In genomic region chr7:25624851-25625250, GRCm38 (mm10) we compare ENCODE assay signal across 16 mouse cellular contexts. TPM values are rescaled to one million over a fixed set of nuclear protein-coding genes. Genes with fewer than 3 reads are reported as not detected.
DNase-seq lines count a peak whose midpoint lies in the region; ATAC-seq and TF ChIP-seq lines count a peak whose summit lies in the region.
"Had no signal": no experiment of that assay in that cellular context is flagged by ENCODE, and none has a peak within 500 bp of the region (broad histone marks: within the 10 kb centered on the region; RNA-seq: fewer than 3 reads in every experiment).

No protein-coding gene starts in this region.

- no peaks in the 10 kb centered on the region for H3K79me2 ChIP-seq in myocyte (ENCODE audit: control insufficient read depth, insufficient read depth)

- no peaks in the 10 kb centered on the region for H3K9me3 ChIP-seq in stomach, embryonic 16.5 days (replicated peaks; ENCODE audit: control insufficient read depth, low read length)
- H3K9me3 ChIP-seq in stomach, postnatal 0 days (ENCODE audit: control insufficient read depth, low read length), result no peaks in the 10 kb centered on the region
- no peaks in the 10 kb centered on the region for H3K9me3 ChIP-seq in heart, embryonic 13.5 days
- no peaks in the 10 kb centered on the region for H3K9me3 ChIP-seq in forebrain, embryonic 15.5 days
- H3K9me3 ChIP-seq: hindbrain, embryonic 13.5 days had no signal

- 57% methylated on average over 5 of the region's 5 CpGs for WGBS in stomach, embryonic 16.5 days
- 73% methylated on average over 5 of the region's 5 CpGs for WGBS in stomach, postnatal 0 days
- 44% methylated on average over 5 of the region's 5 CpGs for WGBS in heart, embryonic 13.5 days
- WGBS in forebrain, embryonic 15.5 days, result 87% methylated on average over 5 of the region's 5 CpGs

- 0 out of 2 replicates have a peak overlapping the region, but pooled peaks have one; percentile 83 for H3K27ac ChIP-seq in gastrocnemius, adult 2 months
- H3K27ac ChIP-seq in stomach, embryonic 16.5 days (ENCODE audit: low read length), result peak overlapping the region; percentile 19
- H3K27ac ChIP-seq in stomach, postnatal 0 days (replicated peaks), result no peak overlapping the region
- H3K27ac ChIP-seq in heart, embryonic 13.5 days (replicated peaks), result peak overlapping the region; percentile 61
- H3K27ac ChIP-seq in forebrain, embryonic 15.5 days (replicated peaks), result no peak overlapping the region
- H3K27ac ChIP-seq: hindbrain, embryonic 13.5 days; left cerebral cortex, adult 2 months had no signal

- H3K4me1 ChIP-seq in stomach, embryonic 16.5 days (ENCODE audit: control insufficient read depth, insufficient read depth, low read length), result peaks cover 16% of the 10 kb centered on the region
- H3K4me1 ChIP-seq in stomach, postnatal 0 days (replicated peaks; ENCODE audit: control insufficient read depth, insufficient read depth), result no peaks in the 10 kb centered on the region
- peaks cover 58% of the 10 kb centered on the region for H3K4me1 ChIP-seq in heart, embryonic 13.5 days
- peaks cover 16% of the 10 kb centered on the region for H3K4me1 ChIP-seq in forebrain, embryonic 15.5 days

- H3ac ChIP-seq in myocyte (ENCODE audit: control insufficient read depth, insufficient read length), result no peak overlapping the region

- H3K9ac ChIP-seq in stomach, embryonic 16.5 days (ENCODE audit: low read length), result no peak overlapping the region
- H3K9ac ChIP-seq in stomach, postnatal 0 days (ENCODE audit: low read length), result no peak overlapping the region
- no peak overlapping the region for H3K9ac ChIP-seq in heart, embryonic 13.5 days
- H3K9ac ChIP-seq in forebrain, embryonic 15.5 days (replicated peaks), result no peak overlapping the region
- H3K9ac ChIP-seq: hindbrain, embryonic 13.5 days had no signal

- H3K27me3 ChIP-seq in stomach, embryonic 16.5 days (ENCODE audit: control insufficient read depth, insufficient read depth, low read length), result no peaks in the 10 kb centered on the region
- no peaks in the 10 kb centered on the region for H3K27me3 ChIP-seq in stomach, postnatal 0 days (ENCODE audit: control insufficient read depth, insufficient read depth, low read length)
- H3K27me3 ChIP-seq in heart, embryonic 13.5 days (replicated peaks), result 0 out of 2 replicates have a peak, but pooled peaks cover 8% of the 10 kb centered on the region
- H3K27me3 ChIP-seq in myocyte (ENCODE audit: control insufficient read depth, insufficient read depth, insufficient read length), result no peaks in the 10 kb centered on the region
- peaks cover 5% of the 10 kb centered on the region; the same call in 1 of the 2 replicates for H3K27me3 ChIP-seq in forebrain, embryonic 15.5 days

- TF ChIP-seq EP300 in stomach, postnatal 0 days (optimal IDR thresholded peaks at IDR 0.05), result no peak

- peak; percentile 43 for DNase-seq in gastrocnemius, adult 2 months
- DNase-seq in gastrocnemius, postnatal 25 days, result no peak
- no peak for DNase-seq in stomach, postnatal 0 days (ENCODE audit: low spot score)
- no peak for DNase-seq in layer of hippocampus, postnatal 25 days (ENCODE audit: extremely low spot score in 1 of 2, low spot score in 1 of 2)
- DNase-seq: adrenal gland, postnatal 36 days; kidney, adult 2 months; kidney, postnatal 4 days had no signal

- TF ChIP-seq CTCF in gastrocnemius, adult 2 months (IDR thresholded peaks at IDR 0.05), result no peak
- no peak for TF ChIP-seq CTCF in stomach, postnatal 0 days (IDR thresholded peaks at IDR 0.05; ENCODE audit: low read depth)

- no peak for ATAC-seq in stomach, embryonic 16.5 days (ENCODE audit: insufficient read depth, low FRiP score)
- no peak for ATAC-seq in stomach, postnatal 0 days (ENCODE audit: low FRiP score, low TSS enrichment)
- no peak for ATAC-seq in heart, embryonic 13.5 days (ENCODE audit: extremely low read depth, insufficient number of reproducible peaks, low FRiP score, low TSS enrichment)
- no peak for ATAC-seq in forebrain, embryonic 15.5 days (replicated peaks)

- H3K36me3 ChIP-seq in stomach, embryonic 16.5 days (ENCODE audit: control insufficient read depth, insufficient read depth, low read length), result no peaks in the 10 kb centered on the region; the same call in 1 of the 2 replicates
- H3K36me3 ChIP-seq in stomach, postnatal 0 days (ENCODE audit: control insufficient read depth, insufficient read depth, low read length), result peaks cover 4% of the 10 kb centered on the region; the same call in 1 of the 2 replicates
- peaks cover 56% of the 10 kb centered on the region for H3K36me3 ChIP-seq in heart, embryonic 13.5 days
- no peaks in the 10 kb centered on the region for H3K36me3 ChIP-seq in myocyte (ENCODE audit: control insufficient read depth, insufficient read depth)
- H3K36me3 ChIP-seq in forebrain, embryonic 15.5 days, result peaks cover 2% of the 10 kb centered on the region; the same call in 1 of the 2 replicates

- no peak overlapping the region for H3K4me2 ChIP-seq in stomach, embryonic 16.5 days (ENCODE audit: low read depth, low read length)
- H3K4me2 ChIP-seq in stomach, postnatal 0 days (replicated peaks; ENCODE audit: low read depth), result no peak overlapping the region
- H3K4me2 ChIP-seq in heart, embryonic 13.5 days, result no peak overlapping the region
- no peak overlapping the region for H3K4me2 ChIP-seq in myocyte (ENCODE audit: low read depth)
- no peak overlapping the region for H3K4me2 ChIP-seq in forebrain, embryonic 15.5 days (replicated peaks)
- H3K4me2 ChIP-seq: hindbrain, embryonic 13.5 days; liver, embryonic 11.5 days had no signal

- no peak for TF ChIP-seq POLR2A in myocyte (IDR thresholded peaks at IDR 0.05; ENCODE audit: insufficient read length, low read depth)

- no peak overlapping the region for H3K4me3 ChIP-seq in gastrocnemius, adult 2 months
- H3K4me3 ChIP-seq in stomach, embryonic 16.5 days (replicated peaks; ENCODE audit: low read length), result no peak overlapping the region
- H3K4me3 ChIP-seq in stomach, postnatal 0 days (ENCODE audit: low read depth, low read length), result no peak overlapping the region
- no peak overlapping the region for H3K4me3 ChIP-seq in heart, embryonic 13.5 days
- H3K4me3 ChIP-seq in myocyte, result no peak overlapping the region
- H3K4me3 ChIP-seq in forebrain, embryonic 15.5 days, result no peak overlapping the region
- H3K4me3 ChIP-seq: hindbrain, embryonic 13.5 days; left cerebral cortex, adult 2 months had no signal

- intact Hi-C loops in gastrocnemius, adult 2 months (cut with DNase I), result no loop called here

TF ChIP-seq in myocyte, 11 proteins besides CTCF, POLR2A, EP300 and RAD21 (continues in another document):
- no peak for TF ChIP-seq CEBPB (IDR thresholded peaks at IDR 0.05; ENCODE audit: insufficient read depth, poor library complexity, severe bottlenecking)

RNA-seq across cellular contexts. Expression of gene B3gnt8, which starts 1.6 kb away (rescaled TPM):
- 1 to 10 TPM; 1.5 to 1.6 TPM for total RNA-seq in gastrocnemius, adult 2 months (2021)
- 1 to 10 TPM in 1 of 2 experiments, under 1 TPM in 1; 0.87 to 1.5 TPM for total RNA-seq in gastrocnemius, postnatal 25 days (2021)
- 12.2 and 13.6 TPM in 2 replicates for polyA plus RNA-seq in stomach, embryonic 16.5 days (2015; fragmentation: Nextera tagmentation; extraction: Ambion mirVana)
- polyA plus RNA-seq in stomach, postnatal 0 days (2015; fragmentation: Nextera tagmentation; extraction: Ambion mirVana), result 5.8 and 6.5 TPM in 2 replicates
- 5.7 and 5.8 TPM in 2 replicates for polyA plus RNA-seq in heart, embryonic 13.5 days (2015; fragmentation: Nextera tagmentation; extraction: Ambion mirVana)
- 3.1 TPM for polyA plus RNA-seq in myocyte (2012; fragmentation: generic; extraction: Trizol)
- total RNA-seq in layer of hippocampus, postnatal 25 days (2021), result 1 to 10 TPM; 2.0 to 2.3 TPM
- polyA plus RNA-seq in forebrain, embryonic 15.5 days (2015; fragmentation: Nextera tagmentation; extraction: Ambion mirVana), result 0.38 and 0.50 TPM in 2 replicates

RNA-seq across cellular contexts. Expression of gene Dmac2, which starts 5.6 kb away (rescaled TPM):
- 10 to 100 TPM; 33.7 to 54.2 TPM for total RNA-seq in gastrocnemius, adult 2 months (2021)
- total RNA-seq in gastrocnemius, postnatal 25 days (2021), result 10 to 100 TPM; 36.9 to 38.6 TPM
- 36.4 and 36.8 TPM in 2 replicates for polyA plus RNA-seq in stomach, embryonic 16.5 days (2015; fragmentation: Nextera tagmentation; extraction: Ambion mirVana)
- 25.4 and 29.2 TPM in 2 replicates for polyA plus RNA-seq in stomach, postnatal 0 days (2015; fragmentation: Nextera tagmentation; extraction: Ambion mirVana)
- polyA plus RNA-seq in heart, embryonic 13.5 days (2015; fragmentation: Nextera tagmentation; extraction: Ambion mirVana), result 49.5 and 57.7 TPM in 2 replicates
- 13.0 TPM for polyA plus RNA-seq in myocyte (2012; fragmentation: generic; extraction: Trizol)
- 10 to 100 TPM; 48.7 to 54.5 TPM for total RNA-seq in layer of hippocampus, postnatal 25 days (2021)
- 32.1 and 36.3 TPM in 2 replicates for polyA plus RNA-seq in forebrain, embryonic 15.5 days (2015; fragmentation: Nextera tagmentation; extraction: Ambion mirVana)

RNA-seq across cellular contexts. Expression of gene Erich4, which starts 9.2 kb away (rescaled TPM):
- not detected for total RNA-seq in gastrocnemius, adult 2 months (2021)
- total RNA-seq in gastrocnemius, postnatal 25 days (2021), result not detected
- polyA plus RNA-seq in stomach, embryonic 16.5 days (2015; fragmentation: Nextera tagmentation; extraction: Ambion mirVana), result 2.9 and 4.2 TPM in 2 replicates
- polyA plus RNA-seq in stomach, postnatal 0 days (2015; fragmentation: Nextera tagmentation; extraction: Ambion mirVana), result 0.22 TPM in 1 of 2 replicates, not detected in the other
- not detected in 2 replicates for polyA plus RNA-seq in heart, embryonic 13.5 days (2015; fragmentation: Nextera tagmentation; extraction: Ambion mirVana)
- not detected for polyA plus RNA-seq in myocyte (2012; fragmentation: generic; extraction: Trizol)
- total RNA-seq in layer of hippocampus, postnatal 25 days (2021), result under 1 TPM in 1 of 2 experiments, not detected in 1; 0.39 TPM
- polyA plus RNA-seq in forebrain, embryonic 15.5 days (2015; fragmentation: Nextera tagmentation; extraction: Ambion mirVana), result not detected in 2 replicates
- total RNA-seq: adrenal gland, postnatal 36 days; ES-E14; gastrocnemius, adult 8-10 months; left cerebral cortex, adult 2 months had no signal
- polyA plus RNA-seq: hindbrain, embryonic 13.5 days; liver, embryonic 11.5 days had no signal

RNA-seq across cellular contexts. Expression of gene Bckdha, which starts 33.9 kb away (rescaled TPM):
- total RNA-seq in gastrocnemius, adult 2 months (2021), result 100 to 1,000 TPM; 103 to 152 TPM
- 10 to 100 TPM; 73.7 to 80.6 TPM for total RNA-seq in gastrocnemius, postnatal 25 days (2021)
- polyA plus RNA-seq in stomach, embryonic 16.5 days (2015; fragmentation: Nextera tagmentation; extraction: Ambion mirVana), result 54.1 and 54.4 TPM in 2 replicates
- 63.8 and 70.3 TPM in 2 replicates for polyA plus RNA-seq in stomach, postnatal 0 days (2015; fragmentation: Nextera tagmentation; extraction: Ambion mirVana)
- polyA plus RNA-seq in heart, embryonic 13.5 days (2015; fragmentation: Nextera tagmentation; extraction: Ambion mirVana), result 56.3 and 56.9 TPM in 2 replicates
- 54.9 TPM for polyA plus RNA-seq in myocyte (2012; fragmentation: generic; extraction: Trizol)
- 10 to 100 TPM; 40.1 to 45.5 TPM for total RNA-seq in layer of hippocampus, postnatal 25 days (2021)
- 57.8 and 62.1 TPM in 2 replicates for polyA plus RNA-seq in forebrain, embryonic 15.5 days (2015; fragmentation: Nextera tagmentation; extraction: Ambion mirVana)

RNA-seq across cellular contexts. Expression of gene Exosc5, which starts 34.1 kb away (rescaled TPM):
- total RNA-seq in gastrocnemius, adult 2 months (2021), result 10 to 100 TPM; 24.1 to 24.3 TPM
- 10 to 100 TPM; 19.5 to 20.8 TPM for total RNA-seq in gastrocnemius, postnatal 25 days (2021)
- polyA plus RNA-seq in stomach, embryonic 16.5 days (2015; fragmentation: Nextera tagmentation; extraction: Ambion mirVana), result 70.0 and 73.0 TPM in 2 replicates
- 63.8 and 65.1 TPM in 2 replicates for polyA plus RNA-seq in stomach, postnatal 0 days (2015; fragmentation: Nextera tagmentation; extraction: Ambion mirVana)
- 40.4 and 42.1 TPM in 2 replicates for polyA plus RNA-seq in heart, embryonic 13.5 days (2015; fragmentation: Nextera tagmentation; extraction: Ambion mirVana)
- polyA plus RNA-seq in myocyte (2012; fragmentation: generic; extraction: Trizol), result 43.5 TPM
- 10 to 100 TPM; 26.4 to 30.5 TPM for total RNA-seq in layer of hippocampus, postnatal 25 days (2021)
- polyA plus RNA-seq in forebrain, embryonic 15.5 days (2015; fragmentation: Nextera tagmentation; extraction: Ambion mirVana), result 50.5 and 51.8 TPM in 2 replicates

Comparison
In these comparisons a context has a peak if more than half of its experiments do, and no peak if none do; other contexts are left out.
1. H3K27ac ChIP-seq: peak in gastrocnemius, adult 2 months (single experiment), stomach, embryonic 16.5 days (single experiment) and heart, embryonic 13.5 days (single experiment); none in stomach, postnatal 0 days (single experiment) and forebrain, embryonic 15.5 days (single experiment).